Comparison of ENCODE assay signal across 21 mouse cellular contexts in the genomic region with DNA sequence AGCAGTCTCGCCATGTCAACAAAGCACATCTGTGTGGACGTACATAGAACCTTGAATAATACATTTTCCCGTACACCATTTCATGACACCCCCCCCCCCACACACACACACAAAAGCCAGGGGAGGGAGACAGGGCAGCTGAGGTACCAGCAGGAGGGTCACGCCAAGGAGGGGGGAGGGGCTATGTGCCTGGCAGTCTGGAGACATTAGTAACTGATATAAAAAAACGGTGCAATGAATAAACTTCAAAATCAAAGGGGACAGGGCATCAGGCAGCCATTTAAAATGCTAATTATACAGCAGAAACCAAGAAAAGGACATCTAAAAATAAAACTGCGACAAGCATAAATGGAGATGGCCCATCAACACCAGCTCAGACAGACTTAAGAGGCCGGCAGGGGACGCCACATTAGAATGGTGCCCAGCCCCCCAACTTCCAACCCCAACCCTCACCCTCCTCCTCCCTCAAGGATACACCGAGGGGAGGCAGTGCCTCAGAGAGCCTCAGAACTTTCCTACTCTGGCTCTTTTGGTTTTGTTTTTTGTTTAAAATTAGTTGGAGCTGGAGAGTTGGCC. TPM values are rescaled to one million over a fixed set of nuclear protein-coding genes. Genes with fewer than 3 reads are reported as not detected.
DNase-seq lines count a peak whose midpoint lies in the region; ATAC-seq and TF ChIP-seq lines count a peak whose summit lies in the region.
"Had no signal": no experiment of that assay in that cellular context is flagged by ENCODE, and none has a peak within 500 bp of the region (broad histone marks: within the 10 kb centered on the region; RNA-seq: fewer than 3 reads in every experiment).

No protein-coding gene starts in this region.

- ATAC-seq in heart, embryonic 14.5 days (ENCODE audit: insufficient number of reproducible peaks, insufficient read depth, low FRiP score, low read depth) = no peak
- no peak for ATAC-seq in midbrain, embryonic 11.5 days (ENCODE audit: low FRiP score)
- ATAC-seq in midbrain, embryonic 14.5 days (ENCODE audit: low FRiP score, low TSS enrichment) = no peak
- ATAC-seq in megakaryocyte-erythroid progenitor cell, adult 5-6 weeks (replicated peaks; ENCODE audit: low FRiP score, low TSS enrichment, poor library complexity, severe bottlenecking) = no peak
- ATAC-seq: hindbrain, postnatal 0 days; midbrain, embryonic 16.5 days had no signal

- intact Hi-C loops in heart, postnatal 10 days (cut with DNase I) = loop anchor here (1.0 kb wide), 1 partner anchor 13 kb away; no protein-coding TSS in a partner anchor

- H3K4me2 ChIP-seq in heart, embryonic 14.5 days (ENCODE audit: low read length) = peak overlapping the region; percentile 34
- no peak overlapping the region for H3K4me2 ChIP-seq in midbrain, embryonic 11.5 days
- no peak overlapping the region for H3K4me2 ChIP-seq in midbrain, embryonic 14.5 days (ENCODE audit: low read length)
- H3K4me2 ChIP-seq: liver, embryonic 11.5 days; neural tube, embryonic 13.5 days had no signal

- no peak overlapping the region for H3K9ac ChIP-seq in heart, embryonic 14.5 days (ENCODE audit: low read length)
- H3K9ac ChIP-seq in midbrain, embryonic 11.5 days (ENCODE audit: low read length) = no peak overlapping the region
- no peak overlapping the region for H3K9ac ChIP-seq in midbrain, embryonic 14.5 days (replicated peaks; ENCODE audit: low read length)
- H3K9ac ChIP-seq: neural tube, embryonic 13.5 days had no signal

- peaks cover 29% of the 10 kb centered on the region for H3K36me3 ChIP-seq in heart, embryonic 14.5 days (ENCODE audit: control insufficient read depth, insufficient read depth, low read length)
- H3K36me3 ChIP-seq in midbrain, embryonic 11.5 days (ENCODE audit: control insufficient read depth, insufficient read depth, low read length) = no peaks in the 10 kb centered on the region
- no peaks in the 10 kb centered on the region for H3K36me3 ChIP-seq in midbrain, embryonic 14.5 days (ENCODE audit: control insufficient read depth, insufficient read depth, low read length)
- H3K36me3 ChIP-seq in thymus, adult 2 months (ENCODE audit: control insufficient read depth, insufficient read depth, low read length) = peaks cover 47% of the 10 kb centered on the region
- H3K36me3 ChIP-seq: limb, embryonic 10.5 days; neural tube, embryonic 13.5 days had no signal

- H3K27me3 ChIP-seq in heart, embryonic 14.5 days (ENCODE audit: control insufficient read depth, insufficient read depth, low read length) = no peaks in the 10 kb centered on the region
- no peaks in the 10 kb centered on the region for H3K27me3 ChIP-seq in midbrain, embryonic 11.5 days (ENCODE audit: control insufficient read depth, insufficient read depth, low read length)
- no peaks in the 10 kb centered on the region for H3K27me3 ChIP-seq in midbrain, embryonic 14.5 days (ENCODE audit: control insufficient read depth, insufficient read depth, low read length)
- no peaks in the 10 kb centered on the region for H3K27me3 ChIP-seq in thymus, adult 2 months (ENCODE audit: control insufficient read depth, insufficient read depth, low read length)
- H3K27me3 ChIP-seq: neural tube, embryonic 13.5 days had no signal

- H3K9me3 ChIP-seq in heart, embryonic 14.5 days (ENCODE audit: control insufficient read depth, low read length) = no peaks in the 10 kb centered on the region
- H3K9me3 ChIP-seq in midbrain, embryonic 11.5 days (ENCODE audit: control insufficient read depth, low read length) = no peaks in the 10 kb centered on the region
- no peaks in the 10 kb centered on the region for H3K9me3 ChIP-seq in midbrain, embryonic 14.5 days (ENCODE audit: control insufficient read depth, low read length)
- H3K9me3 ChIP-seq: limb, embryonic 10.5 days; neural tube, embryonic 13.5 days had no signal

- no peak for TF ChIP-seq POLR2A in thymus, adult 2 months (IDR thresholded peaks at IDR 0.05; ENCODE audit: control insufficient read depth, extremely low read depth, insufficient read depth, low read length, poor library complexity)

- peak; percentile 70 to 72 for DNase-seq in cerebellum, postnatal 10 days
- no peak for DNase-seq in cerebellum, postnatal 36 days
- no peak for DNase-seq in heart, postnatal 10 days
- peak; percentile 79 for DNase-seq in midbrain, embryonic 11.5 days (ENCODE audit: low spot score, missing footprints)
- DNase-seq in midbrain, embryonic 14.5 days = no peak
- no peak for DNase-seq in thymus, adult 2 months
- DNase-seq: adrenal gland, postnatal 14 days; cerebellum, adult 2 months; kidney, adult 18-20 months; kidney, postnatal 10 days; lung, adult 2 months; lung, postnatal 36 days; spleen, adult 18-20 months had no signal

- peak overlapping the region; percentile 26 to 58; a peak in 3 of 4 replicates for H3K27ac ChIP-seq in heart, embryonic 14.5 days (replicated peaks in 1 of 2; ENCODE audit: control insufficient read depth in 1 of 2, insufficient read depth in 1 of 2, low read depth in 2 of 2, low read length in 2 of 2)
- no peak overlapping the region for H3K27ac ChIP-seq in midbrain, embryonic 11.5 days (ENCODE audit: low read depth, low read length)
- H3K27ac ChIP-seq in midbrain, embryonic 14.5 days (replicated peaks; ENCODE audit: low read depth, low read length) = no peak overlapping the region
- H3K27ac ChIP-seq in thymus, adult 2 months (ENCODE audit: control insufficient read depth, insufficient read depth, low read length) = no peak overlapping the region
- H3K27ac ChIP-seq: hindbrain, postnatal 0 days; layer of hippocampus, adult 2 months; limb, embryonic 10.5 days; neural tube, embryonic 13.5 days had no signal

- H3K4me3 ChIP-seq in heart, embryonic 14.5 days (ENCODE audit: control insufficient read depth in 1 of 2, insufficient read depth in 1 of 2, low read depth in 1 of 2, low read length in 2 of 2) = no peak overlapping the region
- H3K4me3 ChIP-seq in midbrain, embryonic 11.5 days (ENCODE audit: low read depth, low read length) = no peak overlapping the region
- H3K4me3 ChIP-seq in midbrain, embryonic 14.5 days (replicated peaks; ENCODE audit: low read depth, low read length) = no peak overlapping the region
- H3K4me3 ChIP-seq in thymus, adult 2 months (ENCODE audit: control insufficient read depth, insufficient read depth, low read length) = no peak overlapping the region
- H3K4me3 ChIP-seq: layer of hippocampus, adult 2 months; limb, embryonic 10.5 days; neural tube, embryonic 13.5 days had no signal

- no peak for TF ChIP-seq CTCF in thymus, adult 2 months (IDR thresholded peaks at IDR 0.05; ENCODE audit: borderline replicate concordance, control insufficient read depth, extremely low read depth, insufficient read depth, low read length, poor library complexity)

- 41% methylated on average over 9 of the region's 9 CpGs for WGBS in heart, embryonic 14.5 days
- WGBS in midbrain, embryonic 11.5 days = 40% methylated on average over 9 of the region's 9 CpGs
- 32% methylated on average over 9 of the region's 9 CpGs for WGBS in midbrain, embryonic 14.5 days
- WGBS in thymus, adult 2 months = 88% methylated on average over 9 of the region's 9 CpGs

- peaks cover 21 to 36% of the 10 kb centered on the region in 2 experiments for H3K4me1 ChIP-seq in heart, embryonic 14.5 days (ENCODE audit: control insufficient read depth in 2 of 2, insufficient read depth in 2 of 2, low read length in 2 of 2)
- peaks cover 27% of the 10 kb centered on the region for H3K4me1 ChIP-seq in midbrain, embryonic 11.5 days (ENCODE audit: control insufficient read depth, insufficient read depth, low read length)
- H3K4me1 ChIP-seq in midbrain, embryonic 14.5 days (ENCODE audit: control insufficient read depth, insufficient read depth, low read length) = peaks cover 23% of the 10 kb centered on the region
- H3K4me1 ChIP-seq in thymus, adult 2 months (replicated peaks; ENCODE audit: control insufficient read depth, insufficient read depth, low read length) = peaks cover under 1% of the 10 kb centered on the region

RNA-seq across cellular contexts. Expression of gene Ezr, which starts 22.8 kb away (rescaled TPM):
- 102 and 115 TPM in 2 replicates for polyA plus RNA-seq in heart, embryonic 14.5 days (2014; fragmentation: Nextera tagmentation; extraction: Ambion mirVana)
- 10 to 100 TPM; 68.1 to 83.6 TPM for total RNA-seq in heart, postnatal 10 days (2021)
- polyA plus RNA-seq in midbrain, embryonic 11.5 days (2014; fragmentation: Nextera tagmentation; extraction: Ambion mirVana) = 47.0 and 51.0 TPM in 2 replicates
- 20.8 and 27.8 TPM in 2 replicates for polyA plus RNA-seq in midbrain, embryonic 14.5 days (2014; fragmentation: Nextera tagmentation; extraction: Ambion mirVana)
- 149 and 189 TPM in 2 replicates for polyA plus RNA-seq in thymus, adult 2 months (2012; rRNA removed)
- 82.2 and 85.0 TPM in 2 replicates for total RNA-seq in megakaryocyte-erythroid progenitor cell, adult 5-6 weeks (2014; fragmentation: Nextera tagmentation)
- total RNA-seq in megakaryocyte-erythroid progenitor cell, adult 5-6 weeks (2017) = 161 and 203 TPM in 2 replicates

Comparison
In these comparisons a context has a peak if more than half of its experiments do, and no peak if none do; other contexts are left out.
1. DNase-seq: peak in cerebellum, postnatal 10 days (2 of 2) and midbrain, embryonic 11.5 days (single experiment); none in cerebellum, postnatal 36 days (0 of 2), heart, postnatal 10 days (0 of 2), midbrain, embryonic 14.5 days (single experiment) and thymus, adult 2 months (single experiment).
2. H3K27ac ChIP-seq: peak in heart, embryonic 14.5 days (2 of 2); none in midbrain, embryonic 11.5 days (single experiment), midbrain, embryonic 14.5 days (single experiment) and thymus, adult 2 months (single experiment).